Mouse (Mus musculus) yolk sac, embryonic 10.5 days (tissue): Measurements from ENCODE around the gene Meaf6.
A peak's percentile ranks its signal among the peaks of the same experiment; 100 is the strongest.

Experiments
- DNase-seq: peaks from one replicate; pipeline ENCODE4 v3.0.0-alpha.2; 2017; ENCODE audit warnings: low spot score

The Meaf6 gene

GRCm38 (mm10) chr4:125144627-125145026, 59.7 kb downstream of the Meaf6 start:
- DNase-seq, result no peak

DNA sequence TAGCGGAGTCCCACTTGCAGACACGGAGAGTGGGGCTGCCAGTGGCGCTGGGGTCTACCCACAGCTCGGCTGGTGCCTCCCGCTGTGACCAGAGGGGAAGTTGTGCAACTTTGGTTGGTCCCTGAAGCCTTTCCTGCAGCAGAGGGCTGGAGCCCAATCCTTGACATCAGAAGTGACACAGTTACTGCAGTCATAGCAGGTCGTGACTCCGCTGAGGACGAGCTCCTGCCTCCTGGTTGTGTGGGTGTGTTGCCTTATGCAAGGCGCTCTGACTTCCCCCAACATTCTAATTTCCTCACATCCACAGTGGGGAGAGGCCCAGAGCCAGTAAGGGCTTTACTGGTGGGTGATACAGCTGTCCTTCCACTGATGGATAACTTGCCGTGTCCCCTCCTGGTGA, 60.3 kb downstream of the Meaf6 start:
- no peak for DNase-seq

- DNase-seq, result no peak
Measured at GRCm38 (mm10) chr4:125147970-125148369, 63.0 kb downstream of the Meaf6 start.

GRCm38 (mm10) chr4:125149460-125149859, 64.5 kb downstream of the Meaf6 start:
- no peak for DNase-seq

DNA sequence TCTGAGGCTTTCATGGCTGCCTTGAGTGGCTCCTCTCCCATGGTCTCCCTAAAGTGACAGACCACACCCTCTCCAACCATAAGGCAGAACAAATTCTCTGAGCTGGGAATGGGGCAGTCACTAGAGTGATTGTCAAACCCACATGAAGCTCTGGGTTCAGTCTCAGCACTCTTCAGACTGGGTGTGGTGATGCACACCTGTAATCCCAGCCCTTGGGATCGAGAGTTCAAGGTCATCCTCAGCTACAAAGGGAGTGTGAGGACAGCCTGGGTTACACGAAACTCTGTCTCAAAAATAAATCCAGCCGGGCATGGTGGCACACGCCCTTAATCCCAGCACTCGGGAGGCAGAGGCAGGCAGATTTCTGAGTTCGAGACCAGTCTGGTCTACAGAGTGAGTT, 67.5 kb downstream of the Meaf6 start:
- no peak for DNase-seq

GRCm38 (mm10) chr4:125153659-125154241, 68.8 kb downstream of the Meaf6 start:
- DNase-seq, result no peak

GRCm38 (mm10) chr4:125155646-125156045, 70.7 kb downstream of the Meaf6 start:
- DNase-seq, result no peak

DNA sequence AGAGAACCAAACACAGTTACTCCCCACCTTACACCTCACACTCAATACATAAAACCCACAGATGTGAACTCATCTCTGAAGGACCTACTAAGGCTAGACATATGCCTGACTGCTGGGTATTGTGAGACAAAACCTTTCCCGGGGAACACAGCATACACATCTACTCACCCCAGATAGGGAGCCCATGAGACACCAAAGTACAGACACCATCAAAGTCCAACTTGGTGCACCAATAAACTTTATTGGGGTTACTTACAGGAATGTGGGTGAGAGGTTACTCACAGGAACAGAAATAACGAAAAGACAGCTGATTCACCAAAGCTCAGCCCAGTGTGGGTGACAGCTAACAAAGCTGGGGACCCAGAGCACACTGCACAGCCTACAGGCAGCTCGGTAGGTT, 72.4 kb downstream of the Meaf6 start:
- no peak for DNase-seq

- DNase-seq, result no peak
Measured at GRCm38 (mm10) chr4:125158081-125158480, 73.1 kb downstream of the Meaf6 start.

GRCm38 (mm10) chr4:125158581-125159317, 73.8 kb downstream of the Meaf6 start:
- DNase-seq, result no peak

- peak; percentile 66 for DNase-seq
Measured at GRCm38 (mm10) chr4:125160320-125160950, 75.5 kb downstream of the Meaf6 start.

DNA sequence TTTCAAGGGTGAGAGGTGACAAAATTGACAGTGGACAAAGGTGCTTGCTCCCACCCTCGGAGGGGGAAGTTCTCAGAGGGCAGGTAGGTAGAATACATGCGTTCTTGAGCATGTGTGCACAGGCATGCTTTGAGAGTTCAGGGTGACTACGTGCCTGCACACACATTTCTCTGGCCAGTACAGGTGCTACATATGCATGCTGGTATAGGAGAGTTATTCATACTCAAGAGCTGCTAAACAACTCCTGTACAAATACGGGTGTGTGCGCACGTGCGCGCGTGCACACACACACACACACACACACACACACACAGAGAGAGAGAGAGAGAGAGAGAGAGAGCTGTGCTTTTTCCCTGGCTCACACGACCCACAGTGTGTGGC, 76.0 kb downstream of the Meaf6 start:
- DNase-seq, result no peak

- no peak for DNase-seq
Measured at GRCm38 (mm10) chr4:125161392-125161791, 76.5 kb downstream of the Meaf6 start.

- no peak for DNase-seq
Measured at GRCm38 (mm10) chr4:125162701-125163100, 77.8 kb downstream of the Meaf6 start.
